Mouse (Mus musculus) ES-E14 (cell line): ENCODE results near the gene Ces3a.

Source experiments
- CHD2 ChIP-seq: IDR thresholded peaks from 2 replicates; pipeline ENCODE4 v1.6.1; 2014; ENCODE audit warnings: mild to moderate bottlenecking, low read depth, low read length, inconsistent platforms
- HCFC1 ChIP-seq: IDR thresholded peaks from 2 replicates; pipeline ENCODE4 v1.6.1; 2012; ENCODE audit warnings: low read length, inconsistent platforms, borderline replicate concordance; ENCODE audit not compliant: insufficient read depth
- ZC3H11A ChIP-seq: IDR thresholded peaks from 2 replicates; pipeline ENCODE4 v1.6.1; 2012; ENCODE audit warnings: low read depth, mild to moderate bottlenecking, inconsistent platforms, low read length, borderline replicate concordance
- ZNF384 ChIP-seq: IDR thresholded peaks from 2 replicates; pipeline ENCODE4 v1.6.1; 2012; ENCODE audit warnings: low read depth, low read length, inconsistent platforms

DNA sequence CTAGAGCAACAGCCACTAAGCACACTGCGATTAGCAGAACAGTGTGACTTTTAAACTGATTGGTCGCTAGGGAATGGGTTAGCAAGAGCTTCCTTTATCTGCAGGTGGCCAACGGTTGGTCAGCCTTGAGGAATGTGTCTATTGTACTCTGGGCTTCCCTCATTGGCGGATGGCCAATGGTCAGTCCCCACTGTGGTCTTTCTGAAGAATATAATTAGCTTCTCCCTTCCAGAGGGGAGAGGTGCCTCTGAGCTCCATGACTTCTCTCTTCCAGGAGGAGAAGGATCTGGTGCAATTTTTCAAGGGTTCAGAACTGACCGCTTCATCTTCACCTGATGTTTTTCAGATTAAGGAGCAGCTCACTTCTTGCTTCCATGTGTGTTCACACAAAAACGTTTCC, 28.7 kb downstream of the Ces3a start:
- TF ChIP-seq ZNF384 (no peak), HCFC1 (no peak), ZC3H11A (no peak), CHD2 (no peak)
